Mouse (Mus musculus): ENCODE data around the gene Nfe2l3.

The Nfe2l3 gene

DNA sequence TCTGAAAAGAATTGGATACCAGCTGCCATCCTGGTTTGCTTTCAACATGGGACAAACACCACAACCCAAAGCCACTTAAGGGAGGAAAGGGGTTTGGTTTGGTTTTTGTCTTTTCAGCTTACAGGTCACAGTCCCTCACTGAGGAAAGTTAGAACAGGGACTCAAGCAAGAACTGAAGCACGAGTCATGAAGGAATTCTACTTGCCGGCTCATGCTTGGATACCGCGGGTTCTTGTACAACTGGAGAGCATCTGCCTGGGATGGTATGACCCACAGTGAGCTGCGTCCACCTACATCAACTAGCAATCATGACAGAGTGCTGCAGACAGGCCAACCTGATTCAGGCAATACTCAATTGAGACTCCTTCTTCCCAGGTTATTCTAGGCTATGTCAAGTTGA, 54.3 kb downstream of the Nfe2l3 start:
- DNase-seq = no peak

- DNase-seq = peak; percentile 75
Measured at GRCm38 (mm10) chr6:51489787-51490186, 57.3 kb downstream of the Nfe2l3 start.

GRCm38 (mm10) chr6:51497321-51498111, 65.0 kb downstream of the Nfe2l3 start:
- DNase-seq = no peak

DNA sequence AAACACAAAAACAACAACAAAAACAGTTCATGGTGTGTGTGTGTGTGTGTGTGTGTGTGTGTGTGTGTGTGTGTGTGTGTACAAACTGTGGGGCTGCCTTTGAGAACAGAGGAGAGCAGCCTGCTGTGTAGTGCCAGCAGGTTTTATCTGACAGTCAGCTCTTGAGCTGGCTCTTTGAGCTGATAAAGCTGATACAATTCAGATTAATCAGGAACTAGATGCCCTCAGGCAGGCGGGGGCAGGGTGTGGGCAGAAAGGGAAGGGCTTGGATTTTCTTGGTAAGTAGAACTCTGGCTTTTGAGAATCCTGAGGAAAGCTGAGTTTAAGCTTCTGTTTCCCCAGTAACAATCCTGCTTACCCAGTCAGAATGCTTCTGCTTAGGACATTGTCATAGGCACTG, 73.2 kb downstream of the Nfe2l3 start:
- DNase-seq = no peak

DNA sequence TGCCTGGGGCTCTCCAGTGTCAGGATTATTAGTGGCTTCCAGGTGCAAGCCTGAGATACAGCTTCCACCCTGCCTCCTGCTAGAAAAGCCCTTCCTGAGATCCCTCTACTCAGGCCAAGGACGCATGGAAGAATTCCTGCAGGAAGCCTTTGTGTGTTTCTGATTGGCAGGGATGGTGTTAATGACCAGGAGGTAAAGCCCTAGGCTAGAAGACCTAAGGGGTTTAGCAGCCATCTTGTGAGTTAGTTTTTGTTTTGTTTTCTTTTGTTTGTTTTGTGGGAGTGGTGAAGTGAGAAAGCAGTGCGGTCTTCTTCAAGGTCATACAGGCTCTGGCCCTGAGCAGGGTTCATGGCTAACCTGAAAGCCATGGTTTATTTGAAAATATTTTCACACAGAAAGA, 75.1 kb downstream of the Nfe2l3 start:
- DNase-seq = no peak
